Mouse (Mus musculus) hindbrain, postnatal 0 days (tissue): ENCODE data around the gene Wipi2. TPM values are rescaled to one million over a fixed set of nuclear protein-coding genes. Genes with fewer than 3 reads are reported as not detected.

Source experiments
- ATAC-seq: fragments of 200-750 bp; cut with Nextera tagmentation; 2 replicates; pipeline ENCODE4 v1.8.0; 2017; ENCODE audit warnings: mild to moderate bottlenecking, moderate TSS enrichment, moderate library complexity
- DNase-seq: peaks from one replicate; pipeline ENCODE4 v3.0.0-alpha.2; 2015; ENCODE audit warnings: low spot score
- H3K27ac ChIP-seq: fragments of 300-500 bp; sonication (generic); 2 replicates; pipeline ENCODE4 v1.5.1; 2014; ENCODE audit warnings: mild to moderate bottlenecking
- H3K27me3 ChIP-seq: fragments of 300-500 bp; sonication (generic); 2 replicates; pipeline ENCODE4 v1.6.1; 2014; ENCODE audit warnings: low read length, mixed read lengths; ENCODE audit not compliant: insufficient read depth
- H3K36me3 ChIP-seq: fragments of 300-500 bp; sonication (generic); 2 replicates; pipeline ENCODE4 v1.6.1; 2014; ENCODE audit warnings: low read length, mixed read lengths; ENCODE audit not compliant: insufficient read depth
- H3K4me1 ChIP-seq: fragments of 300-500 bp; sonication (generic); 2 replicates; pipeline ENCODE4 v1.6.1; 2014; ENCODE audit warnings: antibody characterized with exemption, low read length, mixed read lengths; ENCODE audit not compliant: insufficient read depth
- H3K4me2 ChIP-seq: fragments of 300-500 bp; sonication (generic); 2 replicates; pipeline ENCODE4 v1.6.1; 2014; ENCODE audit warnings: low read depth, mild to moderate bottlenecking, low read length, moderate library complexity, mixed read lengths
- H3K4me3 ChIP-seq: fragments of 300-500 bp; sonication (generic); 2 replicates; pipeline ENCODE4 v1.5.1; 2014; ENCODE audit warnings: low read length
- H3K9ac ChIP-seq: fragments of 300-500 bp; sonication (generic); replicated peaks from 2 replicates; pipeline ENCODE4 v1.6.1; 2014; ENCODE audit warnings: mild to moderate bottlenecking, low read length, moderate library complexity, mixed read lengths
- H3K9me3 ChIP-seq: fragments of 300-500 bp; sonication (generic); 2 replicates; pipeline ENCODE4 v1.6.1; 2016; ENCODE audit warnings: low read length, mixed read lengths
- CTCF ChIP-seq: IDR thresholded peaks from 2 replicates; pipeline ENCODE4 v1.5.1; 2016; ENCODE audit warnings: antibody characterized with exemption, control low read depth, low read depth
- WGBS: fragments of 180-500 bp; shearing (Covaris S2); extraction: QIAGEN DNeasy Blood & Tissue Kit; methylation state at CpG from one replicate; pipeline ENCODE4 v1.1.7; 2014; 5-methylcytosine and 5-hydroxymethylcytosine counted together
- polyA plus RNA-seq: library from polyadenylated mRNA; unstranded; fragments of >200 nt; fragmentation: Nextera tagmentation; extraction: Ambion mirVana; gene quantifications from 2 replicates; pipeline ENCODE4 v1.2.1, GENCODE M21; 2015
- total RNA-seq: library from RNA; depleted of rRNA; stranded (reverse); fragments of >200 nt; gene quantifications from 2 replicates; pipeline ENCODE4 v1.2.3, GENCODE M21; 2014

Gene Wipi2
- total and polyA plus RNA-seq, 2 experiments from 2014 or later, result 40.0 to 76.5 TPM

GRCm38 (mm10) chr5:142696258-142696657 is 68.8 kb downstream of the Wipi2 start:
- 26% methylated on average over 6 of the region's 6 CpGs for WGBS
- no peak for TF ChIP-seq CTCF
- H3K4me1 ChIP-seq, result peaks cover 13% of the 10 kb centered on the region
- H3K4me3 ChIP-seq, result no peak overlapping the region
- DNase-seq, result no peak
- H3K9ac ChIP-seq, result no peak overlapping the region
- H3K4me2 ChIP-seq, result no peak overlapping the region
- no peak for ATAC-seq
- no peaks in the 10 kb centered on the region for H3K9me3 ChIP-seq
- no peaks in the 10 kb centered on the region; the same call in 1 of the 2 replicates for H3K27me3 ChIP-seq
- H3K27ac ChIP-seq, result no peak overlapping the region
- H3K36me3 ChIP-seq, result no peaks in the 10 kb centered on the region

- no peaks in the 10 kb centered on the region for H3K36me3 ChIP-seq
- 77% methylated on average over 6 of the region's 6 CpGs for WGBS
- DNase-seq (no peak), ATAC-seq (no peak)
- TF ChIP-seq CTCF, result no peak
- no peaks in the 10 kb centered on the region for H3K9me3 ChIP-seq
- no peak overlapping the region for H3K4me3 ChIP-seq
- H3K27me3 ChIP-seq, result no peaks in the 10 kb centered on the region; the same call in 1 of the 2 replicates
- peaks cover 12% of the 10 kb centered on the region for H3K4me1 ChIP-seq
- H3K27ac ChIP-seq, result no peak overlapping the region
- no peak overlapping the region for H3K4me2 ChIP-seq
- H3K9ac ChIP-seq, result no peak overlapping the region
These were observed 69.4 kb downstream of the Wipi2 start for GRCm38 (mm10) chr5:142696865-142697264.

- no peak overlapping the region for H3K9ac ChIP-seq
- no peak overlapping the region for H3K4me3 ChIP-seq
- H3K9me3 ChIP-seq, result no peaks in the 10 kb centered on the region
- H3K27ac ChIP-seq, result no peak overlapping the region
- no peak for TF ChIP-seq CTCF
- WGBS, result 64% methylated on average over 2 of the region's 2 CpGs
- no peak for ATAC-seq
- H3K4me1 ChIP-seq, result 0 out of 2 replicates have a peak, but pooled peaks cover 6% of the 10 kb centered on the region
- no peaks in the 10 kb centered on the region for H3K36me3 ChIP-seq
- H3K4me2 ChIP-seq, result no peak overlapping the region
- no peak for DNase-seq
- H3K27me3 ChIP-seq, result no peaks in the 10 kb centered on the region; the same call in 1 of the 2 replicates
These were observed 70.2 kb downstream of the Wipi2 start for GRCm38 (mm10) chr5:142697742-142698141.

GRCm38 (mm10) chr5:142700842-142701589 is 73.5 kb downstream of the Wipi2 start:
- no peak for TF ChIP-seq CTCF
- Histone ChIP-seq H3K9me3 (no peaks in the 10 kb centered on the region), H3K4me1 (peaks cover 12% of the 10 kb centered on the region), H3K4me3 (peak overlapping the region; percentile 75), H3K9ac (0 out of 2 replicates have a peak overlapping the region, but pooled peaks have one; percentile 75), H3K4me2 (peak overlapping the region; percentile 78), H3K27me3 (no peaks in the 10 kb centered on the region; the same call in 1 of the 2 replicates), H3K36me3 (no peaks in the 10 kb centered on the region), H3K27ac (no peak overlapping the region; the same call in 1 of the 2 replicates)
- DNase-seq (peak; percentile 36), ATAC-seq (peak; percentile 34)
- 14% methylated on average over 15 of the region's 15 CpGs for WGBS

GRCm38 (mm10) chr5:142701651-142702510 is 74.4 kb downstream of the Wipi2 start:
- ATAC-seq (peak; percentile 86), DNase-seq (peak; percentile 86)
- no peak for TF ChIP-seq CTCF
- peak overlapping the region; percentile 56; the same call in 1 of the 2 replicates for H3K27ac ChIP-seq
- no peaks in the 10 kb centered on the region for H3K36me3 ChIP-seq
- peak overlapping the region; percentile 75 for H3K9ac ChIP-seq
- H3K9me3 ChIP-seq, result no peaks in the 10 kb centered on the region
- peak overlapping the region; percentile 75 for H3K4me3 ChIP-seq
- H3K4me1 ChIP-seq, result peaks cover 12% of the 10 kb centered on the region
- peak overlapping the region; percentile 78 for H3K4me2 ChIP-seq
- WGBS, result under 1% methylated on average over 56 of the region's 72 CpGs
- H3K27me3 ChIP-seq, result no peaks in the 10 kb centered on the region; the same call in 1 of the 2 replicates

GRCm38 (mm10) chr5:142702511-142703138 is 75.1 kb downstream of the Wipi2 start:
- Histone ChIP-seq H3K9ac (peak overlapping the region; percentile 75), H3K4me2 (peak overlapping the region; percentile 78), H3K9me3 (no peaks in the 10 kb centered on the region), H3K27me3 (no peaks in the 10 kb centered on the region; the same call in 1 of the 2 replicates), H3K27ac (peak overlapping the region; percentile 56; the same call in 1 of the 2 replicates), H3K36me3 (no peaks in the 10 kb centered on the region), H3K4me1 (peaks cover 12% of the 10 kb centered on the region), H3K4me3 (peak overlapping the region; percentile 75)
- 16% methylated on average over 18 of the region's 18 CpGs for WGBS
- TF ChIP-seq CTCF, result no peak
- ATAC-seq (peak; percentile 0; the same call in 1 of the 2 replicates), DNase-seq (no peak)
